Mouse (Mus musculus): ENCODE results near the gene Cdh6. TPM values are rescaled to one million over a fixed set of nuclear protein-coding genes. Genes with fewer than 3 reads are reported as not detected.

The Cdh6 gene
- polyA plus RNA-seq, 1 experiment = 0.42 TPM

GRCm38 (mm10) chr15:13067429-13068212 lies 105.9 kb downstream of the Cdh6 start:
- H3K27ac ChIP-seq (ENCODE audit: control insufficient read depth, insufficient read depth, low read depth, low read length, poor library complexity) = no peak overlapping the region
- no peak overlapping the region for H3K4me3 ChIP-seq (replicated peaks; ENCODE audit: control insufficient read depth, low read depth, low read length)
- H3K4me1 ChIP-seq (ENCODE audit: control insufficient read depth, insufficient read depth, low read length) = no peaks in the 10 kb centered on the region; the same call in 1 of the 2 replicates
- TF ChIP-seq POLR2A (IDR thresholded peaks at IDR 0.05; ENCODE audit: borderline replicate concordance, control insufficient read depth, low read depth, low read length) (no peak), CTCF (IDR thresholded peaks at IDR 0.05; ENCODE audit: control insufficient read depth, insufficient read depth, low read length) (no peak)
- WGBS = 42% methylated on average over 20 of the region's 20 CpGs

DNA sequence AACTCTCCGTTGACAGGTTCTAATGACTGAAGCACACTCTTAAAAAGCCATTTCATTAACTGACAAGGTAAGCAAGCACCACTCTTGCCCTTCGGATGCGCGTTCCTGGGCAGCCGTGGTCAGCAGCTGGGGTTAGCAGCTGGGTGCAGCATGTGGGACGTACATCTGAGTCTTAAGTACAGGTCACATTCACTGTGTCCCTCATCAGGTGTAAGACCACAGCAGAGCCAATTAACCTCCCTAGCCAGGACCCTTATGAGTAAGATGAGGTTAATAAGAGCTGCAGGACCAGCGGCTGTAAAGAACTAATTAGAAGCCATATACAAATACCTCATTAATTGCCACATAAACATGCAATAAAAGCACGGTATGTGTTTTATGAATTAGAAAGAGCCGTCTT lies 106.7 kb downstream of the Cdh6 start:
- TF ChIP-seq CTCF (IDR thresholded peaks at IDR 0.05; ENCODE audit: control insufficient read depth, insufficient read depth, low read length) (no peak), POLR2A (IDR thresholded peaks at IDR 0.05; ENCODE audit: borderline replicate concordance, control insufficient read depth, low read depth, low read length) (no peak)
- Histone ChIP-seq H3K4me3 (replicated peaks; ENCODE audit: control insufficient read depth, low read depth, low read length) (no peak overlapping the region), H3K27ac (ENCODE audit: control insufficient read depth, insufficient read depth, low read depth, low read length, poor library complexity) (no peak overlapping the region), H3K4me1 (ENCODE audit: control insufficient read depth, insufficient read depth, low read length) (no peaks in the 10 kb centered on the region; the same call in 1 of the 2 replicates)
- WGBS = 55% methylated on average over 9 of the region's 9 CpGs

- no peak overlapping the region for H3K4me3 ChIP-seq (replicated peaks; ENCODE audit: control insufficient read depth, low read depth, low read length)
Measured at GRCm38 (mm10) chr15:13063633-13064032, 109.8 kb downstream of the Cdh6 start.

GRCm38 (mm10) chr15:13057728-13058127 lies 115.7 kb downstream of the Cdh6 start:
- WGBS = 69% methylated on average over 5 of the region's 5 CpGs
- no peak overlapping the region for H3K4me3 ChIP-seq (replicated peaks; ENCODE audit: control insufficient read depth, low read depth, low read length)
- H3K27ac ChIP-seq (ENCODE audit: control insufficient read depth, insufficient read depth, low read depth, low read length, poor library complexity) = no peak overlapping the region
- no peaks in the 10 kb centered on the region for H3K4me1 ChIP-seq (ENCODE audit: control insufficient read depth, insufficient read depth, low read length)
- TF ChIP-seq CTCF (IDR thresholded peaks at IDR 0.05; ENCODE audit: control insufficient read depth, insufficient read depth, low read length) (no peak), POLR2A (IDR thresholded peaks at IDR 0.05; ENCODE audit: borderline replicate concordance, control insufficient read depth, low read depth, low read length) (no peak)

More at GRCm38 (mm10) chr15:13063633-13064032, 109.8 kb downstream of the Cdh6 start:
- Histone ChIP-seq H3K27ac (ENCODE audit: control insufficient read depth, insufficient read depth, low read depth, low read length, poor library complexity) (no peak overlapping the region), H3K4me1 (ENCODE audit: control insufficient read depth, insufficient read depth, low read length) (no peaks in the 10 kb centered on the region; the same call in 1 of the 2 replicates)
- TF ChIP-seq POLR2A (IDR thresholded peaks at IDR 0.05; ENCODE audit: borderline replicate concordance, control insufficient read depth, low read depth, low read length) (no peak), CTCF (IDR thresholded peaks at IDR 0.05; ENCODE audit: control insufficient read depth, insufficient read depth, low read length) (no peak)
- 92% methylated on average over 13 of the region's 13 CpGs for WGBS

DNA sequence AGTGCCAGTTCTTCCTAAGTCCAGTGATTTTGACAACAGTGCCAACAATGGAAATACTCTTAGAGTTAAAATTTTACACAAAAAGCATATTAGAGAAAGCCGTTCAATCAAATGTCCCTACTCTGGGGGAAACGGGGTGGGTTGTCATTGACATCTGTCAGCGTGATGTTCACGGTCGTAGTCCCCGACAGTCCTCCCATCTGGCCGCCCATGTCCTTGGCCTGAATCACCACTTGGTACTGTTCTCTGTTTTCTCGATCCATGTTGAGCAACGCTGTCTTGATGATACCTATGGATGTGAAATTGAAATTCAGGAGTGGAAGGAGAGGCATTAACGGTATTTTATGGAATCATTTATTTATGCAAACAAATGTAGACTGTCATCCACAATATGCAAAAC lies 116.2 kb downstream of the Cdh6 start:
- WGBS = 85% methylated on average over 10 of the region's 10 CpGs

GRCm38 (mm10) chr15:13047910-13048309 lies 125.6 kb downstream of the Cdh6 start:
- H3K27ac ChIP-seq (ENCODE audit: control insufficient read depth, insufficient read depth, low read depth, low read length, poor library complexity) = no peak overlapping the region
- TF ChIP-seq POLR2A (IDR thresholded peaks at IDR 0.05; ENCODE audit: borderline replicate concordance, control insufficient read depth, low read depth, low read length) (no peak), CTCF (IDR thresholded peaks at IDR 0.05; ENCODE audit: control insufficient read depth, insufficient read depth, low read length) (no peak)
- no peak overlapping the region for H3K4me3 ChIP-seq (replicated peaks; ENCODE audit: control insufficient read depth, low read depth, low read length)
- H3K4me1 ChIP-seq (ENCODE audit: control insufficient read depth, insufficient read depth, low read length) = no peaks in the 10 kb centered on the region
- 76% methylated on average over 7 of the region's 7 CpGs for WGBS

More for the DNA sequence above, 116.2 kb downstream of the Cdh6 start:
- no peaks in the 10 kb centered on the region for H3K4me1 ChIP-seq (ENCODE audit: control insufficient read depth, insufficient read depth, low read length)
- H3K27ac ChIP-seq (ENCODE audit: control insufficient read depth, insufficient read depth, low read depth, low read length, poor library complexity) = no peak overlapping the region
- TF ChIP-seq POLR2A (IDR thresholded peaks at IDR 0.05; ENCODE audit: borderline replicate concordance, control insufficient read depth, low read depth, low read length) (no peak), CTCF (IDR thresholded peaks at IDR 0.05; ENCODE audit: control insufficient read depth, insufficient read depth, low read length) (no peak)
- H3K4me3 ChIP-seq (replicated peaks; ENCODE audit: control insufficient read depth, low read depth, low read length) = no peak overlapping the region

DNA sequence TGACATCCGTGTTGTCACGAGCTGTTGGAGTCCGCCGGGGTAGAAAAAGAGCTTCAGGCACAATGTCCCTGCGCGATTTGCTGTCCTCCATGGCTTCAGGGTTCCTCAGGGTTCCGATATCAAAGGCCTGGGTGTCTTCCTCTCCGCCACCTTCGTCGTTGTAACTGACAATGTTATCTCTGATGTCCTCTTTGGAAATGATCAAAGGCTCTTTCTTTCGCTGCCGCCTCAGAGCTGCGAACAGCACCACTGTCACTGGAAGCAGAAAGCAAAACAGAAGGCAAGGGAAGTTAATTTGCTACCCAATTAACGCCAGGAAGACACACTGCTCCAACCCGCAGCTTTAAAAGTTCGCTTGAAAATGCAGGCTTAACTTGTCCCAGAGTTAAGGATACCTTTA lies 139.0 kb downstream of the Cdh6 start:
- no peaks in the 10 kb centered on the region for H3K4me1 ChIP-seq (ENCODE audit: control insufficient read depth, insufficient read depth, low read length)
- H3K27ac ChIP-seq (ENCODE audit: control insufficient read depth, insufficient read depth, low read depth, low read length, poor library complexity) = no peak overlapping the region
- whole genome bisulfite sequencing = 37% methylated on average over 16 of the region's 16 CpGs
- TF ChIP-seq CTCF (IDR thresholded peaks at IDR 0.05; ENCODE audit: control insufficient read depth, insufficient read depth, low read length) = no peak
- TF ChIP-seq POLR2A (IDR thresholded peaks at IDR 0.05; ENCODE audit: borderline replicate concordance, control insufficient read depth, low read depth, low read length) = no peak
- no peak overlapping the region for H3K4me3 ChIP-seq (replicated peaks; ENCODE audit: control insufficient read depth, low read depth, low read length)

- 72% methylated on average over 2 of the region's 2 CpGs for WGBS
Measured at GRCm38 (mm10) chr15:13030641-13031040, 142.8 kb downstream of the Cdh6 start.

More at GRCm38 (mm10) chr15:13030641-13031040, 142.8 kb downstream of the Cdh6 start:
- H3K4me3 ChIP-seq (replicated peaks; ENCODE audit: control insufficient read depth, low read depth, low read length) = no peak overlapping the region
- no peaks in the 10 kb centered on the region for H3K4me1 ChIP-seq (ENCODE audit: control insufficient read depth, insufficient read depth, low read length)
- no peak overlapping the region for H3K27ac ChIP-seq (ENCODE audit: control insufficient read depth, insufficient read depth, low read depth, low read length, poor library complexity)
- no peak for TF ChIP-seq POLR2A (IDR thresholded peaks at IDR 0.05; ENCODE audit: borderline replicate concordance, control insufficient read depth, low read depth, low read length)
- TF ChIP-seq CTCF (IDR thresholded peaks at IDR 0.05; ENCODE audit: control insufficient read depth, insufficient read depth, low read length) = no peak

All from bone marrow, adult 2 months (tissue).